Mouse (Mus musculus) forebrain, embryonic 12.5 days (tissue): ENCODE measurements around the gene Stxbp3. TPM values are rescaled to one million over a fixed set of nuclear protein-coding genes. Genes with fewer than 3 reads are reported as not detected.

Source experiments
- ATAC-seq: fragments of 200-750 bp; cut with Nextera tagmentation; 2 replicates; pipeline ENCODE4 v1.8.0; 2017; ENCODE audit warnings: moderate TSS enrichment; ENCODE audit not compliant: low FRiP score
- H3K27ac ChIP-seq: fragments of 300-500 bp; sonication (generic); 2 replicates; pipeline ENCODE4 v1.5.1; 2016; ENCODE audit warnings: mild to moderate bottlenecking
- H3K27me3 ChIP-seq: fragments of 300-500 bp; sonication (generic); 2 replicates; pipeline ENCODE4 v1.6.1; 2016; ENCODE audit warnings: mild to moderate bottlenecking
- H3K36me3 ChIP-seq: fragments of 300-500 bp; sonication (generic); replicated peaks from 2 replicates; pipeline ENCODE4 v1.6.1; 2016; ENCODE audit warnings: mild to moderate bottlenecking
- H3K4me1 ChIP-seq: fragments of 300-500 bp; sonication (generic); 2 replicates; pipeline ENCODE4 v1.6.1; 2016
- H3K4me2 ChIP-seq: fragments of 300-500 bp; sonication (generic); 2 replicates; pipeline ENCODE4 v1.6.1; 2016; ENCODE audit warnings: mild to moderate bottlenecking, moderate library complexity
- H3K4me3 ChIP-seq: fragments of 300-500 bp; sonication (generic); replicated peaks from 2 replicates; pipeline ENCODE4 v1.5.1; 2016; ENCODE audit warnings: mild to moderate bottlenecking
- H3K9ac ChIP-seq: fragments of 300-500 bp; sonication (generic); 2 replicates; pipeline ENCODE4 v1.6.1; 2016; ENCODE audit warnings: mild to moderate bottlenecking
- H3K9me3 ChIP-seq: fragments of 300-500 bp; sonication (generic); 2 replicates; pipeline ENCODE4 v1.6.1; 2016
- WGBS: fragments of 180-500 bp; shearing (Covaris S2); methylation state at CpG from one replicate; pipeline ENCODE4 v1.1.7; 2016; 5-methylcytosine and 5-hydroxymethylcytosine counted together
- polyA plus RNA-seq: library from polyadenylated mRNA; unstranded; fragments of >200 nt; fragmentation: Nextera tagmentation; extraction: Ambion mirVana; gene quantifications from 2 replicates; pipeline ENCODE4 v1.2.1, GENCODE M21; 2016

The Stxbp3 gene
- polyA plus RNA-seq, 1 experiment from 2014 or later: 23.1 TPM

DNA sequence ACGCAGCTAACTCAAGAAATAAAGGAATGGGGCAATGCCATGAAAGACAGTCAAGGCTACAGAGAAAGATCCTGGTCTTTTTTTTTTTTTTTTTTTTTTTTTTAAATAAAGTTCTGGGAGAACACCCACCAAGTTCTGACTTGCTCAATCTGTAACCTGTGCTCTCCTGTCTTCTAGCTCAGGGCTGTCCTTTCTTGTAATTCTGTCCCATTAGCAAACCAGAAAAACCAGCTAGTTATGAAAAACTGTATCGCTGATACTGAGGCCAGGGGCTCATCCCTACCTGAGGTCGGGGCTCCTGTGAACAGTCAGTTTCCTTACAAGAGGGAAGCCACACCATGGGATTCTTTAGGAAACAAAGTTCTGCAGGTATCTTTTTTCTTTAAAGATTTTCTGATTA lies 49.8 kb downstream of the Stxbp3 start:
- no peaks in the 10 kb centered on the region for H3K27me3 ChIP-seq
- H3K4me3 ChIP-seq: no peak overlapping the region
- no peak for ATAC-seq
- H3K9ac ChIP-seq: no peak overlapping the region
- H3K4me1 ChIP-seq: no peaks in the 10 kb centered on the region
- no peak overlapping the region for H3K27ac ChIP-seq
- no peak overlapping the region for H3K4me2 ChIP-seq
- no peaks in the 10 kb centered on the region for H3K9me3 ChIP-seq
- peaks cover 12% of the 10 kb centered on the region for H3K36me3 ChIP-seq
- WGBS: 72% methylated on average over 3 of the region's 3 CpGs

DNA sequence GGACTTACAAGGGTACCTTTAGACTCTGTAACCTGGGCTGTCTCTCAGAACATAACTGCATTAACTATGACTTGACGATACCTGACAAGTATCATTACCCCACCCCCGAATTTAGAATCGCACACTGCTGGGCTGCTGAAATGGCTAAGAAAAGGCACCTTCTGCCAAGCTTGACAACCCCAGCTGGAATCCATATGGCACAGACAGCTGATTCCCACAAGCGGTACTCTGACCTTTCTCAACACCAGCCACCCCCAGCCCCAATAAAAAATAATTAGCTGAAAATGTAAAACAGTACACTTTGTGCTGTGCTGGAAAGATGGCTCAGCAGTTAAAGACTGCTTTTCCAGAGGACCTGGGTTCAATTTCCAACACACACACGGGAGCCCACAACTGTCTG lies 51.0 kb downstream of the Stxbp3 start:
- ATAC-seq: no peak
- no peak overlapping the region for H3K4me2 ChIP-seq
- peaks cover 12% of the 10 kb centered on the region for H3K36me3 ChIP-seq
- H3K27me3 ChIP-seq: no peaks in the 10 kb centered on the region
- peaks cover 6% of the 10 kb centered on the region; the same call in 1 of the 2 replicates for H3K9me3 ChIP-seq
- H3K9ac ChIP-seq: no peak overlapping the region
- H3K4me1 ChIP-seq: no peaks in the 10 kb centered on the region
- H3K4me3 ChIP-seq: no peak overlapping the region
- no peak overlapping the region for H3K27ac ChIP-seq
- 81% methylated on average over 5 of the region's 5 CpGs for WGBS

DNA sequence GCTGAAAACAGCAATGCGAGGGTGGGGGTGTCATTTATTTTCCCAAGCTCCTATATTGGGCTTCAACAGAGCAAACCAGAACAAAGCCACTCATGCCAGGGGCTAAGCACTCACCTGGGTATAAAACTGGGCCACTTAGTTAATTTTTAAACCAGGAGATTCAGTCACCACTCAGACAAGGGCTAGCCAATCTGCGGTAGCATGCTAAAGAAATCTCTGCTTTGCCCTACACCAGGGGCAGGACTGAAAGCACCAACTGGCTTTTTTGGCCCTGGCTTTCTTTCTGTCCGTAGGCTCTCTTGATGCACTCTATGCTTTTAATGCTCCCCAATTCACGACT lies 51.9 kb downstream of the Stxbp3 start:
- Histone ChIP-seq H3K27me3 (no peaks in the 10 kb centered on the region), H3K9ac (no peak overlapping the region), H3K4me3 (no peak overlapping the region), H3K4me1 (no peaks in the 10 kb centered on the region), H3K9me3 (peaks cover 6% of the 10 kb centered on the region; the same call in 1 of the 2 replicates), H3K4me2 (no peak overlapping the region), H3K27ac (no peak overlapping the region), H3K36me3 (peaks cover 7% of the 10 kb centered on the region; the same call in 1 of the 2 replicates)
- ATAC-seq: no peak
- 93% methylated on average over 4 of the region's 4 CpGs for WGBS

DNA sequence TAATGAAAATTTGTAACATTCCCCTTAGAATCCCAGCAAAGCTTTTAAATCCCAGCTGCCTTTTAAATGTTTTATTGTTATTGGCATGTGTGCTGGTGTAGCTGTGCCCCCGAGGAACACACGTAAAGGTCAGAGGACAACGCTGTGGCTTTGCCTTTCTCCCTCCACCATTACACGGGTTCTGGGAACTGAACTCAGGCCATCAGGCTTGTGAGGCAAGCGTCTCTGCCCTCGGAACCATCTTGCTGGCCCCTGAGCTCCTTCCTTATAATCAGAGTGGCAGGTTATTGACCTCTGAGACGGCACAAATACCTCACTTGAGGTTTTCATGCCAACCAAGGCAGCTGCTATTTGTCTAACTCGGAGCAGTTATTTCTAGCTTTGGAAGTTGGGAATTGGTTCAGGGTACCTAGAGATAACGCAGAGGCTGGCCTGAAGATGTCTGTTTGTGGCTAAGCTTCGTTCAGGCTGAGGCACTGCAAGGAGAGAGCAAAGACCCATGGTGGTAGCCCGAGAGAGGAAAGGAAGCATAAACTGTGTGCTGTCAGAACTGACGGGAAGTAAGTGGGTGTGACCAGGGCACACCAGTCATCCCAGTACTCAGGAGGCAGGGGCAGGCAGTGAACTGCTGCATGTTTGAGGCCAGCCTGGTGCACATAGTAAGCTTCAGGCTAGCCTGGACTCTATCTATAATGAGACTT lies 52.4 kb downstream of the Stxbp3 start:
- Histone ChIP-seq H3K4me1 (no peaks in the 10 kb centered on the region), H3K27me3 (no peaks in the 10 kb centered on the region), H3K36me3 (peaks cover 7% of the 10 kb centered on the region; the same call in 1 of the 2 replicates), H3K4me3 (no peak overlapping the region), H3K9ac (no peak overlapping the region), H3K9me3 (peaks cover 6% of the 10 kb centered on the region; the same call in 1 of the 2 replicates), H3K4me2 (no peak overlapping the region), H3K27ac (no peak overlapping the region)
- 79% methylated on average over 12 of the region's 12 CpGs for WGBS
- ATAC-seq: no peak

DNA sequence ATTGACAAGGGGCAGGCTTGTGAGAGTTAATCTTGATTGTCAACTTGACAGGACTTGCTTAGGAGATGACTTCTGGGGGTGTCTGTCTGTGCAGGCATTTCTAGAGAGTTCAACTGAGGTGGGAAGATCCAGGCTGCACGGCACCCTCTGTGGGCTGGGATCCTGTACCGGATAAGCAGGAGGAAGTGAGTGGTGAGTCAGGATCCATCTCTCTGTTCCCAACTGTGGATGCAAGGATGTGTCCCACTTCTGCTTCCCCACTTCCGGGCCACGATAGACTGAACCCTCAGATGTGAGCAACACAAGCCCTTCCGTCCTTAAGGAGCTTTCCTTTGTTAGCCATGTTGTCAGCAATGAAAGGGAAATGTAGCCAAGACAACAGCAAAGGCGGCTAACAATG lies 53.8 kb downstream of the Stxbp3 start:
- Histone ChIP-seq H3K4me2 (no peak overlapping the region), H3K9ac (no peak overlapping the region), H3K9me3 (peaks cover 6% of the 10 kb centered on the region; the same call in 1 of the 2 replicates), H3K36me3 (no peaks in the 10 kb centered on the region), H3K27ac (no peak overlapping the region), H3K4me3 (no peak overlapping the region), H3K4me1 (peaks cover under 1% of the 10 kb centered on the region; the same call in 1 of the 2 replicates), H3K27me3 (no peaks in the 10 kb centered on the region)
- ATAC-seq: no peak
- WGBS: 74% methylated on average over 6 of the region's 6 CpGs

DNA sequence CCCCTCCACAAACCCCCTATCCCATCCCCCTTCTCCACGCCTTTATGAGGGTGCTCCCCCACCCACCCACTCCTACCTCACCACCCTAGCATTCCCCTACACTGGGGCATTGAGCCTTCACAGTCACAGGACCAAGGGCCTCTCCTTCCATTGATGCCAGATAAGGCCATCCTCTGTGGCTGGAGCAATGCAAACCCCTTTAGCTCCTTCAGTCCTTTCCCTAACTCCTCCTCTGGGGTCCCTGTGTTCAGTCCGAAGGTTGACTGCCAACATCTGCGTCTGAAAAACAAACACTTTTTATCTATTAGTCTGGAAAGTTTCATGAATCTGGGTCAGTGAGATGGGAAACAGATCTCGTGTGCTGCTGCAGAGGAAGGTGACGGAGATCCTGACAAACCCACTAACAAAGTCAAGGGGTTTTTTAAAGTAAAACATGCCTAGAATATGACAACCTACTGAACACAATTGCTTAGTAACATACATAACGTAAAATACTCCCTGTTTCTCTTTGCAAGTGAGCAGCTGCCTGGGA lies 57.9 kb downstream of the Stxbp3 start:
- Histone ChIP-seq H3K9ac (no peak overlapping the region), H3K27ac (no peak overlapping the region), H3K4me2 (no peak overlapping the region), H3K36me3 (no peaks in the 10 kb centered on the region), H3K4me3 (no peak overlapping the region), H3K9me3 (peaks cover 6% of the 10 kb centered on the region; the same call in 1 of the 2 replicates), H3K4me1 (peaks cover 8% of the 10 kb centered on the region), H3K27me3 (no peaks in the 10 kb centered on the region)
- ATAC-seq: no peak
- WGBS: 78% methylated on average over 6 of the region's 6 CpGs

DNA sequence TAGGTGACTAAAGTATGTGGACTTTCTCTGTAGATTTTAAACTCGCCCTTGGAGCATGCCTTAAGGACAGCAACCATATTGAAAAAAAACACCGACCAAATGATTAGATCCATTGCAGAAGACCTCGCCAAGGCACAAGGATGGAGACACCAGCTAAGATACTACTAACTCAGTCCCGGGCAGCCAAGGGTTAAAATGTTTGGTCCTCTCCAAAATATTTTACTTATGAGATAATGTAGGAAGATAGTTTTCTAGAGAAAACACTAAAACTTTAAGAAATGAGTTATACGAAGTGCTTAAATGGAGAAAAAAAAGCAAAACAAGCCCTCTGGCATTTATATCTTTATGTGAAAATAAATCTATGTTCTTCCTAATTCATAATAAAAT lies 58.4 kb downstream of the Stxbp3 start:
- Histone ChIP-seq H3K9me3 (peaks cover 6% of the 10 kb centered on the region; the same call in 1 of the 2 replicates), H3K4me3 (no peak overlapping the region), H3K4me1 (peaks cover 8% of the 10 kb centered on the region), H3K27me3 (no peaks in the 10 kb centered on the region), H3K36me3 (no peaks in the 10 kb centered on the region), H3K9ac (no peak overlapping the region), H3K4me2 (no peak overlapping the region), H3K27ac (no peak overlapping the region)
- 82% methylated on average over 5 of the region's 5 CpGs for WGBS
- ATAC-seq: no peak

DNA sequence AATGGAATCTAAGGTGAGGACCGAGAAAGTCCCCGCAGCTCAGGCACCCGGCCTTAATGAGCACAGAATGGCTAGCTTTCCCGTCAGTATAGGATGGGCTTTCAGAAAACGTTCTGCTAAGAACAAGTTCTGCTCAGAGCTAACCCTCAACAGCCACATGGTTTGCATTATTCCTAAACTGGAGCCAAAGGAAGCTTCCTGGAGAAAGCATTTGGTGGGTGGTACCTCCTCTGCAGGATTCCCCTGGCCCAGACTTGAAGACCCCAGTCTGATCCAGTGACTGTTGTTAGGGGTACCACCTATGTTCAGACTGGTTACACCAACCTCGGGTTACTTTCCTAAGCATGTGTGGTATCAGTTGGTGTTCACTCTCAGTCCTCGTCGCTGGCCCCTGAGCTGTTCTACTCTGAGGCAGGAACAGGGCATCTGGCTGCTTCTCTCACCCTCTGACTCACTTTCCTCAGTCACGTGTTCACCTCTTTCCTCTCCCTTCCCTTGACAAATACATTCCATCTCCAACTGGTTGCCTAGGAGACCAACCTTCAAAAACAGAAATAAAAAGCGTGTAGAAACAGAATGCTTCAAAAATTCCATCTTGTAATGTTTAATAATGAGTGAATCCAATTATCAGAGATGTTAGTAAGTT lies 59.0 kb downstream of the Stxbp3 start:
- WGBS: 69% methylated on average over 10 of the region's 10 CpGs
- H3K4me1 ChIP-seq: peaks cover 8% of the 10 kb centered on the region
- ATAC-seq: no peak
- no peak overlapping the region for H3K27ac ChIP-seq
- peaks cover 6% of the 10 kb centered on the region; the same call in 1 of the 2 replicates for H3K9me3 ChIP-seq
- H3K27me3 ChIP-seq: no peaks in the 10 kb centered on the region
- H3K9ac ChIP-seq: no peak overlapping the region
- no peak overlapping the region for H3K4me3 ChIP-seq
- no peak overlapping the region for H3K4me2 ChIP-seq
- no peaks in the 10 kb centered on the region for H3K36me3 ChIP-seq

DNA sequence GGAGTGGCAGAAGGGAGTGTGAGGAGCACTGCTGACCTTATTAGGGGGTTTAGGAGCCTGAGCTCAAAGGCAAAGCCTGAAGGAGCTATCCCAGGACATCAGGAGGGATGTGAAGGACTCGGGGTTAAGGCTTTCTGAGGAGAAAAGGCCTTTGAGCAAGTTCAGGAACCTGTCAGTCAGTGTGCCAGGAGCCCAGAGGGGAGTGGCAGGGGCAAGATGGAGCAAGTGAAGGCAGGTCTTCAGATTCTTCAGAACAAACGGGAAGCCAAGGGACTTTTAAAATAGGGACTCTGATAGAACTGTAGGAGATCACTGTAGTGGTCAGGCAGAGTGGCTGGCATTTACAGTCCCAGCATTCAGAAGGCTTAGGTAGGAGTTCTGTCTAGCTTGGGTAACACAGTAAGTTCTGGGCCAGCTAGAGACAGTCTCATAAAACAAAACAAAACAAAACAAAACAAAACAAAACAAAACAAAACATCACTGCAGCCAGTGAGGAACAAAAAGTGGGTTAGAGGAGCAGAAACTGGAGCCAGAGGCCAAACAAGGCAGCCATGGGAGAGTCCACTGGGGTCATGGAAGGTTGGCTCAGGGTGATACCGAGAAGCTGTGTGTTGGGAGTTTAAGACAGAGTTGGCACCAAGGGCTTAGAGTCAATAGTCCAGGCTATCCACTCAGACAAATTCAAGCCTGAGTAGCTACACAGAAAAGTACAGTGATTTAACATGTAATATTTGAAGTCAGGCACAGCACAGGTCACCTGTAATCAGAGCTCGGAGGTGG lies 61.4 kb downstream of the Stxbp3 start:
- H3K36me3 ChIP-seq: no peaks in the 10 kb centered on the region
- 70% methylated on average over 4 of the region's 4 CpGs for WGBS
- no peak overlapping the region for H3K27ac ChIP-seq
- H3K9me3 ChIP-seq: no peaks in the 10 kb centered on the region
- H3K9ac ChIP-seq: no peak overlapping the region
- H3K4me3 ChIP-seq: no peak overlapping the region
- ATAC-seq: no peak
- 0 out of 2 replicates have a peak, but pooled peaks cover 3% of the 10 kb centered on the region for H3K27me3 ChIP-seq
- H3K4me1 ChIP-seq: peaks cover 8% of the 10 kb centered on the region
- H3K4me2 ChIP-seq: no peak overlapping the region

DNA sequence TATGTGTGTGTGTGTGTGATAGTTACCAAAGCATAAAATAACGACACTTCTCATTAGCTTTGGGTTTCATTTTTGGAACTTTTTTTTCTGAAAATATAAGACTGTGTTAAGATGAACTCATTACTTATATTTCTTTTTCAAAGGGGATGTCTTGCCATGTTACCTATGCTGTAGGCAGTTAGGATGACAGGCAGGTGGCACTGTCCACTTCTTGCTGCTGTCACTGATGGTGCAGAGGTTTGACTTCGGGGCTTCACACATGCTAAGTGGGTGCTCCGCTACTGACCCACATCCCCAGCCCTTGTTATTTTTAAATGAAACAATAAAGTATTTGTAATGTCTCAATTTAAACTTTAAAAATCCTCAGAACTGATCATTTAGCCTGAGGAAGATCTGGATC lies 67.5 kb downstream of the Stxbp3 start:
- Histone ChIP-seq H3K27me3 (0 out of 2 replicates have a peak, but pooled peaks cover 3% of the 10 kb centered on the region), H3K9me3 (no peaks in the 10 kb centered on the region), H3K4me1 (no peaks in the 10 kb centered on the region; the same call in 1 of the 2 replicates), H3K27ac (no peak overlapping the region), H3K36me3 (no peaks in the 10 kb centered on the region), H3K4me2 (no peak overlapping the region), H3K9ac (no peak overlapping the region), H3K4me3 (no peak overlapping the region)
- no peak for ATAC-seq
- 79% methylated on average over 3 of the region's 3 CpGs for WGBS

DNA sequence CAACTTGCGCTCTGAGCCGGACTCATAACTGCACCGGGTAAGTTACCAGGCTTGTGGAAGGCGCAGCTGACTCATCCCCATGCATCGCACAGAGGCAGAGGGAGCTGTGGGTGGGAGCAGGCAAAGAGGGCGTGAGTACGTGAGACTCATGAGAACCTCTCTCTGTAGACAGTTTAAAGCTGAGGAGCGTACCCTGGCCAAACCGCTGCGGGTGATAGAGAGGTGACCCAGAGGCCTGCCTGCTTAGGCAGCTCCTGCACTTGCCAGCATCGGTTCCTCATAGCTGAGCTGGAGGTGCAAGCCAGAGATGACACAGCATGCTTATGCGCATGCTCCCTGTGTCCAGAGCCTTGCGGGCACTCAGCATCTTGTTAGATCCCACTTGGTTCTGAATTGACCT lies 68.1 kb downstream of the Stxbp3 start:
- H3K27me3 ChIP-seq: 0 out of 2 replicates have a peak, but pooled peaks cover 3% of the 10 kb centered on the region
- no peak overlapping the region for H3K4me2 ChIP-seq
- 92% methylated on average over 13 of the region's 13 CpGs for WGBS
- no peak for ATAC-seq
- H3K4me1 ChIP-seq: no peaks in the 10 kb centered on the region; the same call in 1 of the 2 replicates
- no peaks in the 10 kb centered on the region for H3K9me3 ChIP-seq
- no peak overlapping the region for H3K9ac ChIP-seq
- no peaks in the 10 kb centered on the region for H3K36me3 ChIP-seq
- H3K27ac ChIP-seq: no peak overlapping the region
- no peak overlapping the region for H3K4me3 ChIP-seq

DNA sequence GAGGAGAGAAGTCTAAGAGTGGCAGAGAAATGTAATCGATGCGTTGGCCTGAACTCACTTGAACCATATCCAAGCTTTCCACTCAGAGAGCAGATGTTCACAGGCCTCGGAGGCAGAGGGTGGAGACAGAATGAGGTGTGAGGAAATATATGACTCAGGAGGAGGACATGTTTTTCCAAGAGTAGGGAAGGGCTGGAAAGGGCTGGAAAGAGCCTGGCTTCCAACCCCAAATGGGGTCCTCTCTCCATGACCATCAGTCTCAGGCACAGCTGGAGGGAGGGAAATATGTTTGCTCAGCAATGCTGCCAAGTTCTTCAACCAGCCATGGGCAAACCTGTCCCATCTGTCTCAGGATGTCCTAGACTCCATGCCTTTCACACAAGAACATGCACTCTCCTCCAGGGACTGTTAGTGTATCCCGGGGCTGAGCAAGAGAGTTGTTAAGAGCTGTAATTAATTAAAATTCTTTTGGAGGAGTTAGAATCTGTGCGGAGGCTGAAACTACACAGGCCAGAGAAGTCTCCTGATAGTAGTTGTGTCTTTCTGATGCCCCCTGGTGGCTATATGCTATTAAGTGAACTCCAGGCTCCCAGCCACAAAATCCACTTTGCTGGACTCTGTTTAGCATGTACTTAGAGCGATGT lies 69.5 kb downstream of the Stxbp3 start:
- H3K27ac ChIP-seq: no peak overlapping the region
- no peaks in the 10 kb centered on the region for H3K9me3 ChIP-seq
- 0 out of 2 replicates have a peak, but pooled peaks cover under 1% of the 10 kb centered on the region for H3K27me3 ChIP-seq
- H3K9ac ChIP-seq: no peak overlapping the region
- H3K36me3 ChIP-seq: no peaks in the 10 kb centered on the region
- no peak overlapping the region for H3K4me3 ChIP-seq
- H3K4me1 ChIP-seq: no peaks in the 10 kb centered on the region; the same call in 1 of the 2 replicates
- WGBS: 53% methylated on average over 6 of the region's 6 CpGs
- ATAC-seq: peak; percentile 76
- H3K4me2 ChIP-seq: no peak overlapping the region
